Mouse (Mus musculus): Measurements from ENCODE around the gene Lpar2. TPM values are rescaled to one million over a fixed set of nuclear protein-coding genes. Genes with fewer than 3 reads are reported as not detected.

The Lpar2 gene
- polyA plus RNA-seq, 1 experiment: 6.6 TPM

GRCm38 (mm10) chr8:69874654-69875053 is 52.4 kb downstream of the Lpar2 start:
- H3K27me3 ChIP-seq (ENCODE audit: control insufficient read depth, insufficient read depth, low read length): peaks cover 3% of the 10 kb centered on the region; the same call in 1 of the 2 replicates
- no peak overlapping the region for H3K27ac ChIP-seq (ENCODE audit: insufficient read depth, low read length)
- no peak for DNase-seq (ENCODE audit: low read depth in 1 of 2, low spot score in 2 of 2)
- TF ChIP-seq CTCF (IDR thresholded peaks at IDR 0.05; ENCODE audit: extremely low read depth, insufficient read depth, insufficient read length, insufficient replicate concordance): no peak
- TF ChIP-seq POLR2A (IDR thresholded peaks at IDR 0.05; ENCODE audit: low read depth, low read length): no peak
- no peak overlapping the region for H3K4me3 ChIP-seq (ENCODE audit: extremely low read depth, insufficient read depth, insufficient read length)
- no peaks in the 10 kb centered on the region for H3K4me1 ChIP-seq (ENCODE audit: control insufficient read depth, insufficient read depth, insufficient read length)
- H3K36me3 ChIP-seq (ENCODE audit: control insufficient read depth, insufficient read depth, low read length): no peaks in the 10 kb centered on the region
- 91% methylated on average over 13 of the region's 13 CpGs for WGBS

- H3K27ac ChIP-seq (ENCODE audit: insufficient read depth, low read length): no peak overlapping the region
- TF ChIP-seq CTCF (IDR thresholded peaks at IDR 0.05; ENCODE audit: extremely low read depth, insufficient read depth, insufficient read length, insufficient replicate concordance) (no peak), POLR2A (IDR thresholded peaks at IDR 0.05; ENCODE audit: low read depth, low read length) (no peak)
- no peak overlapping the region for H3K4me3 ChIP-seq (ENCODE audit: extremely low read depth, insufficient read depth, insufficient read length)
- no peak for DNase-seq (ENCODE audit: low read depth in 1 of 2, low spot score in 2 of 2)
- H3K27me3 ChIP-seq (ENCODE audit: control insufficient read depth, insufficient read depth, low read length): peaks cover 8% of the 10 kb centered on the region
- H3K36me3 ChIP-seq (ENCODE audit: control insufficient read depth, insufficient read depth, low read length): no peaks in the 10 kb centered on the region
- H3K4me1 ChIP-seq (ENCODE audit: control insufficient read depth, insufficient read depth, insufficient read length): no peaks in the 10 kb centered on the region; the same call in 1 of the 2 replicates
- 61% methylated on average over 10 of the region's 10 CpGs for WGBS
These were observed 53.9 kb downstream of the Lpar2 start for GRCm38 (mm10) chr8:69876097-69876496.

- no peak for DNase-seq (ENCODE audit: low read depth in 1 of 2, low spot score in 2 of 2)
- Histone ChIP-seq H3K36me3 (ENCODE audit: control insufficient read depth, insufficient read depth, low read length) (no peaks in the 10 kb centered on the region), H3K27me3 (ENCODE audit: control insufficient read depth, insufficient read depth, low read length) (peaks cover 16% of the 10 kb centered on the region), H3K4me1 (ENCODE audit: control insufficient read depth, insufficient read depth, insufficient read length) (peaks cover 6% of the 10 kb centered on the region; the same call in 1 of the 2 replicates), H3K27ac (ENCODE audit: insufficient read depth, low read length) (no peak overlapping the region), H3K4me3 (ENCODE audit: extremely low read depth, insufficient read depth, insufficient read length) (no peak overlapping the region)
- 85% methylated on average over 10 of the region's 10 CpGs for WGBS
- TF ChIP-seq POLR2A (IDR thresholded peaks at IDR 0.05; ENCODE audit: low read depth, low read length): no peak
- TF ChIP-seq CTCF (IDR thresholded peaks at IDR 0.05; ENCODE audit: extremely low read depth, insufficient read depth, insufficient read length, insufficient replicate concordance): no peak
These were observed 54.7 kb downstream of the Lpar2 start for GRCm38 (mm10) chr8:69876967-69877366.

GRCm38 (mm10) chr8:69877396-69877795 is 55.2 kb downstream of the Lpar2 start:
- H3K36me3 ChIP-seq (ENCODE audit: control insufficient read depth, insufficient read depth, low read length): no peaks in the 10 kb centered on the region
- DNase-seq (ENCODE audit: low read depth in 1 of 2, low spot score in 2 of 2): no peak
- H3K27me3 ChIP-seq (ENCODE audit: control insufficient read depth, insufficient read depth, low read length): peaks cover 20% of the 10 kb centered on the region
- no peak overlapping the region for H3K4me3 ChIP-seq (ENCODE audit: extremely low read depth, insufficient read depth, insufficient read length)
- H3K27ac ChIP-seq (ENCODE audit: insufficient read depth, low read length): no peak overlapping the region
- peaks cover 10% of the 10 kb centered on the region; the same call in 1 of the 2 replicates for H3K4me1 ChIP-seq (ENCODE audit: control insufficient read depth, insufficient read depth, insufficient read length)
- 87% methylated on average over 4 of the region's 4 CpGs for WGBS
- TF ChIP-seq CTCF (IDR thresholded peaks at IDR 0.05; ENCODE audit: extremely low read depth, insufficient read depth, insufficient read length, insufficient replicate concordance): no peak
- TF ChIP-seq POLR2A (IDR thresholded peaks at IDR 0.05; ENCODE audit: low read depth, low read length): no peak

GRCm38 (mm10) chr8:69877992-69878391 is 55.8 kb downstream of the Lpar2 start:
- no peak for TF ChIP-seq CTCF (IDR thresholded peaks at IDR 0.05; ENCODE audit: extremely low read depth, insufficient read depth, insufficient read length, insufficient replicate concordance)
- TF ChIP-seq POLR2A (IDR thresholded peaks at IDR 0.05; ENCODE audit: low read depth, low read length): no peak
- no peaks in the 10 kb centered on the region for H3K36me3 ChIP-seq (ENCODE audit: control insufficient read depth, insufficient read depth, low read length)
- DNase-seq (ENCODE audit: low read depth in 1 of 2, low spot score in 2 of 2): no peak
- WGBS: 80% methylated on average over 3 of the region's 3 CpGs
- H3K27ac ChIP-seq (ENCODE audit: insufficient read depth, low read length): no peak overlapping the region
- H3K4me3 ChIP-seq (ENCODE audit: extremely low read depth, insufficient read depth, insufficient read length): no peak overlapping the region
- H3K27me3 ChIP-seq (ENCODE audit: control insufficient read depth, insufficient read depth, low read length): peaks cover 24% of the 10 kb centered on the region
- H3K4me1 ChIP-seq (ENCODE audit: control insufficient read depth, insufficient read depth, insufficient read length): peaks cover 12% of the 10 kb centered on the region; the same call in 1 of the 2 replicates

- TF ChIP-seq CTCF (IDR thresholded peaks at IDR 0.05; ENCODE audit: extremely low read depth, insufficient read depth, insufficient read length, insufficient replicate concordance) (no peak), POLR2A (IDR thresholded peaks at IDR 0.05; ENCODE audit: low read depth, low read length) (no peak)
- Histone ChIP-seq H3K27me3 (ENCODE audit: control insufficient read depth, insufficient read depth, low read length) (peaks cover 28% of the 10 kb centered on the region), H3K36me3 (ENCODE audit: control insufficient read depth, insufficient read depth, low read length) (no peaks in the 10 kb centered on the region), H3K27ac (ENCODE audit: insufficient read depth, low read length) (no peak overlapping the region), H3K4me3 (ENCODE audit: extremely low read depth, insufficient read depth, insufficient read length) (no peak overlapping the region), H3K4me1 (ENCODE audit: control insufficient read depth, insufficient read depth, insufficient read length) (peaks cover 12% of the 10 kb centered on the region; the same call in 1 of the 2 replicates)
- no peak for DNase-seq (ENCODE audit: low read depth in 1 of 2, low spot score in 2 of 2)
- WGBS: 67% methylated on average over 8 of the region's 8 CpGs
These were observed 57.4 kb downstream of the Lpar2 start for GRCm38 (mm10) chr8:69879678-69880077.

Other genes starting within 250 kb of the Lpar2 start
- 3.3 and 4.0 TPM in 2 replicates for gene Zfp868, start 196.9 kb upstream of the Lpar2 start, polyA plus RNA-seq (2012; rRNA removed)
- gene Zfp964, start 167.9 kb upstream of the Lpar2 start, polyA plus RNA-seq (2012; rRNA removed): 0.14 and 0.20 TPM in 2 replicates
- gene Zfp869, start 111.7 kb upstream of the Lpar2 start, polyA plus RNA-seq (2012; rRNA removed): 2.3 TPM in 2 replicates
- 1.1 and 1.3 TPM in 2 replicates for gene Zfp963, start 72.5 kb upstream of the Lpar2 start, polyA plus RNA-seq (2012; rRNA removed)
- 0.32 and 0.97 TPM in 2 replicates for gene Gm20422, start 47.5 kb upstream of the Lpar2 start, polyA plus RNA-seq (2012; rRNA removed)
- 83.2 and 114 TPM in 2 replicates for gene Atp13a1, start 31.3 kb upstream of the Lpar2 start, polyA plus RNA-seq (2012; rRNA removed)
- gene Zfp866, start 31.3 kb upstream of the Lpar2 start, polyA plus RNA-seq (2012; rRNA removed): 8.8 and 9.0 TPM in 2 replicates
- gene Gmip, start 13.8 kb upstream of the Lpar2 start, polyA plus RNA-seq (2012; rRNA removed): 210 and 212 TPM in 2 replicates
- gene Pbx4, start 10.1 kb downstream of the Lpar2 start, polyA plus RNA-seq (2012; rRNA removed): 10.7 and 14.7 TPM in 2 replicates
- 0.11 and 0.34 TPM in 2 replicates for gene Cilp2, start 65.3 kb downstream of the Lpar2 start, polyA plus RNA-seq (2012; rRNA removed)
- 1.0 TPM in 2 replicates for gene Tssk6, start 79.8 kb downstream of the Lpar2 start, polyA plus RNA-seq (2012; rRNA removed)
- gene Ndufa13, start 80.1 kb downstream of the Lpar2 start, polyA plus RNA-seq (2012; rRNA removed): 53.8 and 76.3 TPM in 2 replicates
- gene Yjefn3, start 80.3 kb downstream of the Lpar2 start, polyA plus RNA-seq (2012; rRNA removed): 1.5 and 1.9 TPM in 2 replicates
- gene Gatad2a, start 174.0 kb downstream of the Lpar2 start, polyA plus RNA-seq (2012; rRNA removed): 45.8 and 64.6 TPM in 2 replicates
- gene Mau2, start 220.3 kb downstream of the Lpar2 start, polyA plus RNA-seq (2012; rRNA removed): 83.3 and 108 TPM in 2 replicates
- 8.9 and 9.4 TPM in 2 replicates for gene Sugp1, start 220.4 kb downstream of the Lpar2 start, polyA plus RNA-seq (2012; rRNA removed)